Mouse (Mus musculus) adrenal gland, postnatal 14 days (tissue): ENCODE results near the gene Sp2. TPM values are rescaled to one million over a fixed set of nuclear protein-coding genes. Genes with fewer than 3 reads are reported as not detected.
A peak's percentile ranks its signal among the peaks of the same experiment; 100 is the strongest.

Experiments used
- DNase-seq: peaks from one replicate; pipeline ENCODE4 v3.0.0; 2021; ENCODE audit warnings: mixed read lengths
- total RNA-seq: library from RNA; stranded (reverse); gene quantifications from 2 replicates; pipeline ENCODE4 v1.2.3, GENCODE M21; 2021

The Sp2 gene
- total RNA-seq, 1 experiment from 2014 or later: 15.5 TPM

GRCm38 (mm10) chr11:96970341-96970740 is 12.4 kb downstream of the Sp2 start:
- DNase-seq: no peak

GRCm38 (mm10) chr11:96969746-96970145 is 13.0 kb downstream of the Sp2 start:
- DNase-seq: peak; percentile 68

GRCm38 (mm10) chr11:96969280-96969722 is 13.5 kb downstream of the Sp2 start:
- peak; percentile 41 for DNase-seq

GRCm38 (mm10) chr11:96968476-96968875 is 14.3 kb downstream of the Sp2 start:
- peak; percentile 25 for DNase-seq

- no peak for DNase-seq
These were observed 15.1 kb downstream of the Sp2 start for GRCm38 (mm10) chr11:96967544-96968269.

- DNase-seq: peak; percentile 29
These were observed 15.7 kb downstream of the Sp2 start for GRCm38 (mm10) chr11:96966914-96967543.

GRCm38 (mm10) chr11:96966172-96966571 is 16.6 kb downstream of the Sp2 start:
- no peak for DNase-seq

GRCm38 (mm10) chr11:96963580-96963979 is 19.2 kb downstream of the Sp2 start:
- DNase-seq: peak; percentile 94

- no peak for DNase-seq
These were observed 25.5 kb downstream of the Sp2 start for GRCm38 (mm10) chr11:96957061-96957805.

- no peak for DNase-seq
These were observed 26.6 kb downstream of the Sp2 start for GRCm38 (mm10) chr11:96956009-96956724.

- DNase-seq: no peak
These were observed 27.7 kb downstream of the Sp2 start for GRCm38 (mm10) chr11:96955094-96955493.

GRCm38 (mm10) chr11:96952896-96953295 is 29.9 kb downstream of the Sp2 start:
- no peak for DNase-seq

GRCm38 (mm10) chr11:96952426-96952825 is 30.3 kb downstream of the Sp2 start:
- DNase-seq: no peak

GRCm38 (mm10) chr11:96950767-96951166 is 32.0 kb downstream of the Sp2 start:
- no peak for DNase-seq

GRCm38 (mm10) chr11:96947849-96948248 is 34.9 kb downstream of the Sp2 start:
- no peak for DNase-seq

- no peak for DNase-seq
These were observed 36.3 kb downstream of the Sp2 start for GRCm38 (mm10) chr11:96946498-96946897.

GRCm38 (mm10) chr11:96944844-96945580 is 37.7 kb downstream of the Sp2 start:
- no peak for DNase-seq

GRCm38 (mm10) chr11:96943746-96944304 is 38.9 kb downstream of the Sp2 start, which contains the start of gene Pnpo:
TSS of gene Pnpo (minus strand) at chr11:96943986.
- peak; percentile 95 for DNase-seq

GRCm38 (mm10) chr11:96941989-96942590 is 40.7 kb downstream of the Sp2 start:
- DNase-seq: no peak

- no peak for DNase-seq
These were observed 41.9 kb downstream of the Sp2 start for GRCm38 (mm10) chr11:96940578-96941465.
